Mouse (Mus musculus) hindbrain, postnatal 0 days (tissue): ENCODE results near the gene Slco2a1. TPM values are rescaled to one million over a fixed set of nuclear protein-coding genes. Genes with fewer than 3 reads are reported as not detected.

Source experiments
- ATAC-seq: fragments of 200-750 bp; cut with Nextera tagmentation; 2 replicates; pipeline ENCODE4 v1.8.0; 2017; ENCODE audit warnings: mild to moderate bottlenecking, moderate TSS enrichment, moderate library complexity
- DNase-seq: peaks from one replicate; pipeline ENCODE4 v3.0.0-alpha.2; 2015; ENCODE audit warnings: low spot score
- H3K27ac ChIP-seq: fragments of 300-500 bp; sonication (generic); 2 replicates; pipeline ENCODE4 v1.5.1; 2014; ENCODE audit warnings: mild to moderate bottlenecking
- H3K27me3 ChIP-seq: fragments of 300-500 bp; sonication (generic); 2 replicates; pipeline ENCODE4 v1.6.1; 2014; ENCODE audit warnings: low read length, mixed read lengths; ENCODE audit not compliant: insufficient read depth
- H3K36me3 ChIP-seq: fragments of 300-500 bp; sonication (generic); 2 replicates; pipeline ENCODE4 v1.6.1; 2014; ENCODE audit warnings: low read length, mixed read lengths; ENCODE audit not compliant: insufficient read depth
- H3K4me1 ChIP-seq: fragments of 300-500 bp; sonication (generic); 2 replicates; pipeline ENCODE4 v1.6.1; 2014; ENCODE audit warnings: antibody characterized with exemption, low read length, mixed read lengths; ENCODE audit not compliant: insufficient read depth
- H3K4me2 ChIP-seq: fragments of 300-500 bp; sonication (generic); 2 replicates; pipeline ENCODE4 v1.6.1; 2014; ENCODE audit warnings: low read depth, mild to moderate bottlenecking, low read length, moderate library complexity, mixed read lengths
- H3K4me3 ChIP-seq: fragments of 300-500 bp; sonication (generic); 2 replicates; pipeline ENCODE4 v1.5.1; 2014; ENCODE audit warnings: low read length
- H3K9ac ChIP-seq: fragments of 300-500 bp; sonication (generic); replicated peaks from 2 replicates; pipeline ENCODE4 v1.6.1; 2014; ENCODE audit warnings: mild to moderate bottlenecking, low read length, moderate library complexity, mixed read lengths
- H3K9me3 ChIP-seq: fragments of 300-500 bp; sonication (generic); 2 replicates; pipeline ENCODE4 v1.6.1; 2016; ENCODE audit warnings: low read length, mixed read lengths
- CTCF ChIP-seq: IDR thresholded peaks from 2 replicates; pipeline ENCODE4 v1.5.1; 2016; ENCODE audit warnings: antibody characterized with exemption, control low read depth, low read depth
- WGBS: fragments of 180-500 bp; shearing (Covaris S2); extraction: QIAGEN DNeasy Blood & Tissue Kit; methylation state at CpG from one replicate; pipeline ENCODE4 v1.1.7; 2014; 5-methylcytosine and 5-hydroxymethylcytosine counted together
- polyA plus RNA-seq: library from polyadenylated mRNA; unstranded; fragments of >200 nt; fragmentation: Nextera tagmentation; extraction: Ambion mirVana; gene quantifications from 2 replicates; pipeline ENCODE4 v1.2.1, GENCODE M21; 2015
- total RNA-seq: library from RNA; depleted of rRNA; stranded (reverse); fragments of >200 nt; gene quantifications from 2 replicates; pipeline ENCODE4 v1.2.3, GENCODE M21; 2014

Gene Slco2a1
- total and polyA plus RNA-seq, 2 experiments from 2014 or later: 4.8 to 6.3 TPM

- DNase-seq: peak; percentile 73
- no peak for TF ChIP-seq CTCF
- Histone ChIP-seq H3K4me2 (no peak overlapping the region), H3K4me3 (no peak overlapping the region), H3K27ac (no peak overlapping the region; the same call in 1 of the 2 replicates), H3K9ac (no peak overlapping the region), H3K4me1 (no peaks in the 10 kb centered on the region), H3K9me3 (no peaks in the 10 kb centered on the region), H3K36me3 (no peaks in the 10 kb centered on the region), H3K27me3 (no peaks in the 10 kb centered on the region)
- peak; percentile 88 for ATAC-seq
- WGBS: 33% methylated on average over 21 of the region's 21 CpGs
Observed at GRCm38 (mm10) chr9:103076836-103077531, 88.5 kb downstream of the Slco2a1 start.

DNA sequence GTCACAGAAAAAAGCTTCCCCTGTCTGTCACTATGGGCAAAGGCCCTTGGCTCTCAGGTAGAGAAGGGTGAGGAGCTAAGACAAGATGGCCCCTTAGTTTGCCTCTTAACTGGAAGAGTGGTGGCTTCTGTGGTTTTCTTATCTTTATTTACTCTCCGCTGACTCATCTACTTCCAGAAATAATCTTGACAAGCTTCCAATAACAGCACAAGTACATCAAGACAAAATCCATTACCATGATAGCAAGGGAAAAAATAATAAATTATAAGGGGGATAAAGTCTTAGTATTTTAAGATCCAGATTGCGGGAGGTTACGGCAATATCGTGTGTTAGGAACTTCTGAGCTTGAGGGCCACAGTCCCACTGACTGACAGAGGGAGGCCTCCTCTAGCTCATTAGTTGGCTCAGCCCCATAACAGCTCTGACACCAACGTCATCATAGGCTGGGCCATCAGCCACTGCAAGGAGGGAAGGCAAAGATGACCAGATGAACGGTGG is 89.7 kb downstream of the Slco2a1 start:
- no peak overlapping the region for H3K4me3 ChIP-seq
- TF ChIP-seq CTCF: no peak
- no peaks in the 10 kb centered on the region for H3K27me3 ChIP-seq
- H3K9ac ChIP-seq: no peak overlapping the region
- H3K27ac ChIP-seq: no peak overlapping the region
- no peaks in the 10 kb centered on the region for H3K4me1 ChIP-seq
- H3K36me3 ChIP-seq: no peaks in the 10 kb centered on the region
- no peak overlapping the region for H3K4me2 ChIP-seq
- DNase-seq: no peak
- ATAC-seq: no peak
- WGBS: 84% methylated on average over 6 of the region's 6 CpGs
- no peaks in the 10 kb centered on the region for H3K9me3 ChIP-seq

- H3K36me3 ChIP-seq: no peaks in the 10 kb centered on the region
- no peaks in the 10 kb centered on the region for H3K27me3 ChIP-seq
- H3K4me3 ChIP-seq: no peak overlapping the region
- TF ChIP-seq CTCF: no peak
- ATAC-seq (no peak), DNase-seq (no peak)
- no peak overlapping the region for H3K9ac ChIP-seq
- H3K4me1 ChIP-seq: 0 out of 2 replicates have a peak, but pooled peaks cover 4% of the 10 kb centered on the region
- no peak overlapping the region for H3K27ac ChIP-seq
- H3K9me3 ChIP-seq: no peaks in the 10 kb centered on the region
- H3K4me2 ChIP-seq: no peak overlapping the region
- WGBS: 96% methylated on average over 3 of the region's 3 CpGs
Observed at GRCm38 (mm10) chr9:103080211-103080610, 91.7 kb downstream of the Slco2a1 start.

DNA sequence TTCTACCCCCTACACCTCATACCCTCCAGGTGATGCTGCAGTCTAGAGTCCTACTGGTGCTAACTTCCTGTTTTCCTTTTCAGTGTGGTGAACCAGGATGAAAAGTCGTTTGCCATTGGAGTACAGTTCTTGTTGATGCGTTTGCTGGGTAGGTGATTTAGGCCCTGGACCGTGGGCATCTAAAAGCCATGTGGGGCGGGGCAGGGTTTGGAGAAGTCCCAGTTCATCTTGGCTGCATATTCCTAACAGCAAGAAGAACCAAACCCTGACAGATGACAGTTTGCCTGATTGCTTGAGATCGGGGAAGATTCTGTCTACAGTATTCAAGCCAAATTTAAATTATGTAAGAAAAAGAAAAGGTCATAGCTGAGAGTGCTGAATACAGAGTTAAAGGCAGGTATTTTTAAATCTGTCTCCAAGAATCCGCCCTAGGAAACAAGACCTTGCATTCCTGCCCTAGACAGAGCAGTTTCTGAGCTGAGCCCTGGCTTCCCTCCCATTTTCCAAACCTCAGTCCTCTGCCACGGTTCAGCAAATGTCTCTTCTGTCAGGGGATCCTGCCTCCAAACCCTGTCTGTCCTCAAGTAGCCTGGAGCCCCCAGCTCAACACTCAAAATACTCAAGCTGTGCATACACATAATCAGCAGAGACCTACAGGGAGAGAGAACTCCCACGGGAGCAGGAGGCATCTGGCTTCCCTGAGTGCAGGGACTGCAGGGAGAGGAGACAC is 93.9 kb downstream of the Slco2a1 start:
- ATAC-seq (no peak), DNase-seq (no peak)
- Histone ChIP-seq H3K9me3 (no peaks in the 10 kb centered on the region), H3K4me2 (no peak overlapping the region), H3K9ac (no peak overlapping the region), H3K4me1 (0 out of 2 replicates have a peak, but pooled peaks cover 4% of the 10 kb centered on the region), H3K4me3 (no peak overlapping the region), H3K27ac (no peak overlapping the region), H3K27me3 (no peaks in the 10 kb centered on the region), H3K36me3 (no peaks in the 10 kb centered on the region)
- TF ChIP-seq CTCF: no peak
- 68% methylated on average over 8 of the region's 8 CpGs for WGBS

GRCm38 (mm10) chr9:103083405-103083804 is 94.9 kb downstream of the Slco2a1 start:
- H3K9ac ChIP-seq: no peak overlapping the region
- H3K4me2 ChIP-seq: no peak overlapping the region
- H3K27me3 ChIP-seq: no peaks in the 10 kb centered on the region
- H3K9me3 ChIP-seq: no peaks in the 10 kb centered on the region
- no peaks in the 10 kb centered on the region for H3K36me3 ChIP-seq
- ATAC-seq: no peak
- WGBS: 56% methylated on average over 3 of the region's 3 CpGs
- TF ChIP-seq CTCF: no peak
- no peak overlapping the region for H3K27ac ChIP-seq
- H3K4me1 ChIP-seq: 0 out of 2 replicates have a peak, but pooled peaks cover 4% of the 10 kb centered on the region
- no peak overlapping the region for H3K4me3 ChIP-seq
- DNase-seq: no peak

GRCm38 (mm10) chr9:103086736-103087135 is 98.2 kb downstream of the Slco2a1 start:
- Histone ChIP-seq H3K9ac (no peak overlapping the region), H3K4me1 (0 out of 2 replicates have a peak, but pooled peaks cover 8% of the 10 kb centered on the region), H3K4me2 (no peak overlapping the region), H3K4me3 (no peak overlapping the region), H3K27ac (0 out of 2 replicates have a peak overlapping the region, but pooled peaks have one; percentile 2), H3K36me3 (no peaks in the 10 kb centered on the region), H3K9me3 (no peaks in the 10 kb centered on the region), H3K27me3 (no peaks in the 10 kb centered on the region)
- DNase-seq (peak; percentile 59), ATAC-seq (no peak)
- 49% methylated on average over 6 of the region's 6 CpGs for WGBS
- no peak for TF ChIP-seq CTCF
